Mouse (Mus musculus) ES-E14 (cell line): ENCODE measurements around the gene Fcgr4.

Experiments
- CHD2 ChIP-seq: IDR thresholded peaks from 2 replicates; pipeline ENCODE4 v1.6.1; 2014; ENCODE audit warnings: mild to moderate bottlenecking, low read depth, low read length, inconsistent platforms
- HCFC1 ChIP-seq: IDR thresholded peaks from 2 replicates; pipeline ENCODE4 v1.6.1; 2012; ENCODE audit warnings: low read length, inconsistent platforms, borderline replicate concordance; ENCODE audit not compliant: insufficient read depth
- ZC3H11A ChIP-seq: IDR thresholded peaks from 2 replicates; pipeline ENCODE4 v1.6.1; 2012; ENCODE audit warnings: low read depth, mild to moderate bottlenecking, inconsistent platforms, low read length, borderline replicate concordance

- no peak for TF ChIP-seq CHD2
- no peak for TF ChIP-seq ZC3H11A
- no peak for TF ChIP-seq HCFC1
These were observed 43.0 kb upstream of the Fcgr4 start for GRCm38 (mm10) chr1:170975751-170976161.
